In genomic region chr10:68562344-68562743, GRCm38 (mm10) we compare ENCODE assay signal across 22 mouse cellular contexts. TPM values are rescaled to one million over a fixed set of nuclear protein-coding genes. Genes with fewer than 3 reads are reported as not detected.
DNase-seq lines count a peak whose midpoint lies in the region; ATAC-seq and TF ChIP-seq lines count a peak whose summit lies in the region.
"Had no signal": no experiment of that assay in that cellular context is flagged by ENCODE, and none has a peak within 500 bp of the region (broad histone marks: within the 10 kb centered on the region; RNA-seq: fewer than 3 reads in every experiment).

No protein-coding gene starts in this region.

- TF ChIP-seq CTCF in left cerebral cortex, adult 2 months (IDR thresholded peaks at IDR 0.05): no peak

- peak; percentile 88 for ATAC-seq in frontal cortex, adult (ENCODE audit: low TSS enrichment)

- DNase-seq in frontal cortex, postnatal 25 days (ENCODE audit: low spot score in 2 of 2): no peak
- peak; percentile 24 for DNase-seq in left cerebral cortex, adult 11 months (ENCODE audit: low spot score)
- no peak for DNase-seq in left cerebral cortex, postnatal 4 days
- peak; percentile 83 for DNase-seq in brain, adult 2 months (ENCODE audit: low read depth, low spot score)
- DNase-seq in left cerebral cortex, adult 2 months (ENCODE audit: extremely low spot score in 1 of 2, low spot score in 2 of 2): peak in 1 of 2 experiments; percentile 37
- no peak for DNase-seq in spleen, postnatal 36 days (ENCODE audit: low spot score in 2 of 2)
- no peak for DNase-seq in heart, postnatal 36 days
- DNase-seq: adrenal gland, postnatal 25 days; cerebellum, adult 18-20 months; cerebellum, postnatal 36 days; kidney, adult 18-20 months had no signal

- no peak overlapping the region for H3K4me3 ChIP-seq in left cerebral cortex, adult 2 months
- H3K4me3 ChIP-seq: forebrain, embryonic 10.5 days; heart, embryonic 13.5 days; lung, embryonic 15.5 days; midbrain, embryonic 10.5 days; neural tube, embryonic 15.5 days; stomach, embryonic 15.5 days had no signal

- peak overlapping the region; percentile 36; the same call in 1 of the 2 replicates for H3K27ac ChIP-seq in left cerebral cortex, adult 2 months
- H3K27ac ChIP-seq: forebrain, embryonic 10.5 days; heart, embryonic 13.5 days; kidney, postnatal 0 days; liver, embryonic 14.5 days; lung, embryonic 15.5 days; macrophage; midbrain, embryonic 10.5 days; neural tube, embryonic 15.5 days; stomach, embryonic 15.5 days had no signal

- intact Hi-C loops in left cerebral cortex, postnatal 4 days (cut with DNase I): no loop called here
- intact Hi-C loops in left cerebral cortex, adult 2 months (cut with DNase I): no loop called here
- intact Hi-C loops in heart, postnatal 36 days (cut with DNase I): no loop called here

RNA-seq across cellular contexts. Expression of gene Cabcoco1, which starts 20.6 kb away (rescaled TPM):
- total RNA-seq in left cerebral cortex, postnatal 4 days (2021): 1 to 10 TPM in 1 of 2 experiments, under 1 TPM in 1; 0.80 to 1.7 TPM
- total RNA-seq in left cerebral cortex, adult 2 months (2021): 1 to 10 TPM; 1.7 to 1.8 TPM
- total RNA-seq in heart, postnatal 36 days (2021): 10 to 100 TPM; 19.0 to 21.3 TPM
- total RNA-seq: MEL had no signal

Comparison
In these comparisons a context has a peak if more than half of its experiments do, and no peak if none do; other contexts are left out.
1. DNase-seq: peak in left cerebral cortex, adult 11 months (single experiment) and brain, adult 2 months (single experiment); none in frontal cortex, postnatal 25 days (0 of 2), left cerebral cortex, postnatal 4 days (single experiment), spleen, postnatal 36 days (0 of 2) and heart, postnatal 36 days (0 of 2).
2. RNA of gene Cabcoco1, which starts 20.6 kb away (total RNA-seq): 19.0 to 21.3 TPM in heart, postnatal 36 days; 1.7 to 1.8 TPM in left cerebral cortex, adult 2 months and 0.80 to 1.7 TPM in left cerebral cortex, postnatal 4 days; every median in the first group is over 4 times any median in the second.